Mouse (Mus musculus) forebrain, embryonic 16.5 days (tissue): ENCODE measurements around the gene Prl2c5. TPM values are rescaled to one million over a fixed set of nuclear protein-coding genes. Genes with fewer than 3 reads are reported as not detected.
"Not testable (repeated sequence)": the region's sequence is repeated elsewhere in the genome, so short reads cannot be mapped to it uniquely, and the experiment has no call there.

ENCODE experiments used
- ATAC-seq: fragments of 200-750 bp; cut with Nextera tagmentation; 2 replicates; pipeline ENCODE4 v1.8.0; 2017; ENCODE audit warnings: mild to moderate bottlenecking, moderate library complexity
- H3K27ac ChIP-seq: fragments of 300-500 bp; sonication (generic); 2 replicates; pipeline ENCODE4 v1.5.1; 2014; ENCODE audit warnings: low read length, control low read depth
- H3K27me3 ChIP-seq: fragments of 300-500 bp; sonication (generic); replicated peaks from 2 replicates; pipeline ENCODE4 v1.6.1; 2014; ENCODE audit warnings: low read length; ENCODE audit not compliant: control insufficient read depth, insufficient read depth
- H3K36me3 ChIP-seq: fragments of 300-500 bp; sonication (generic); 2 replicates; pipeline ENCODE4 v1.6.1; 2014; ENCODE audit not compliant: control insufficient read depth, insufficient read depth
- H3K4me1 ChIP-seq: fragments of 300-500 bp; sonication (generic); replicated peaks from 2 replicates; pipeline ENCODE4 v1.6.1; 2014; ENCODE audit warnings: low read length; ENCODE audit not compliant: control insufficient read depth, insufficient read depth
- H3K4me2 ChIP-seq: fragments of 300-500 bp; sonication (generic); 2 replicates; pipeline ENCODE4 v1.6.1; 2014; ENCODE audit warnings: mild to moderate bottlenecking, low read length, control low read depth
- H3K4me3 ChIP-seq: fragments of 300-500 bp; sonication (generic); replicated peaks from 2 replicates; pipeline ENCODE4 v1.5.1; 2014; ENCODE audit warnings: mild to moderate bottlenecking, low read length, control low read depth
- H3K9ac ChIP-seq: fragments of 300-500 bp; sonication (generic); replicated peaks from 2 replicates; pipeline ENCODE4 v1.6.1; 2014; ENCODE audit warnings: low read depth, low read length, control low read depth
- H3K9me3 ChIP-seq: fragments of 300-500 bp; sonication (generic); 2 replicates; pipeline ENCODE4 v1.6.1; 2016; ENCODE audit warnings: low read length; ENCODE audit not compliant: control insufficient read depth
- WGBS: fragments of 180-500 bp; shearing (Covaris S2); extraction: QIAGEN DNeasy Blood & Tissue Kit; methylation state at CpG from one replicate; pipeline ENCODE4 v1.1.7; 2014; 5-methylcytosine and 5-hydroxymethylcytosine counted together
- polyA plus RNA-seq: library from polyadenylated mRNA; unstranded; fragments of >200 nt; fragmentation: Nextera tagmentation; extraction: Ambion mirVana; gene quantifications from 2 replicates; pipeline ENCODE4 v1.2.1, GENCODE M21; 2015

Gene Prl2c5
- not detected in 2 replicates for polyA plus RNA-seq

GRCm38 (mm10) chr13:13182415-13182814, at the start of gene Prl2c5:
Prl2c5 (plus strand) TSS chr13:13182715.
- H3K4me2 ChIP-seq, H3K27me3 ChIP-seq, H3K4me3 ChIP-seq, H3K36me3 ChIP-seq, H3K9me3 ChIP-seq, H3K4me1 ChIP-seq, ATAC-seq, H3K9ac ChIP-seq, H3K27ac ChIP-seq: not testable (repeated sequence)
- WGBS, result 61% methylated on average over 2 of the region's 2 CpGs

- H3K4me2 ChIP-seq, H3K4me1 ChIP-seq, H3K4me3 ChIP-seq, H3K27ac ChIP-seq, H3K36me3 ChIP-seq, H3K9me3 ChIP-seq, ATAC-seq, H3K9ac ChIP-seq, H3K27me3 ChIP-seq: not testable (repeated sequence)
- WGBS, result 75% methylated on average over 4 of the region's 7 CpGs
Measured at GRCm38 (mm10) chr13:13162777-13163485, 19.6 kb upstream of the Prl2c5 start.

- 81% methylated on average over 2 of the region's 2 CpGs for WGBS
- H3K27me3 ChIP-seq, H3K4me3 ChIP-seq: not testable (repeated sequence)
Measured at GRCm38 (mm10) chr13:13168631-13169030, 13.9 kb upstream of the Prl2c5 start.

GRCm38 (mm10) chr13:13173616-13174136, 8.8 kb upstream of the Prl2c5 start:
- H3K9me3 ChIP-seq, H3K9ac ChIP-seq, H3K4me3 ChIP-seq, H3K27me3 ChIP-seq, H3K27ac ChIP-seq, H3K4me1 ChIP-seq, H3K36me3 ChIP-seq, H3K4me2 ChIP-seq, ATAC-seq: not testable (repeated sequence)
- WGBS, result 58% methylated on average over 1 of the region's 1 CpGs

More at GRCm38 (mm10) chr13:13168631-13169030, 13.9 kb upstream of the Prl2c5 start:
- not testable (repeated sequence) for H3K9me3 ChIP-seq, H3K4me2 ChIP-seq, H3K9ac ChIP-seq, H3K36me3 ChIP-seq, H3K4me1 ChIP-seq, H3K27ac ChIP-seq, ATAC-seq

DNA sequence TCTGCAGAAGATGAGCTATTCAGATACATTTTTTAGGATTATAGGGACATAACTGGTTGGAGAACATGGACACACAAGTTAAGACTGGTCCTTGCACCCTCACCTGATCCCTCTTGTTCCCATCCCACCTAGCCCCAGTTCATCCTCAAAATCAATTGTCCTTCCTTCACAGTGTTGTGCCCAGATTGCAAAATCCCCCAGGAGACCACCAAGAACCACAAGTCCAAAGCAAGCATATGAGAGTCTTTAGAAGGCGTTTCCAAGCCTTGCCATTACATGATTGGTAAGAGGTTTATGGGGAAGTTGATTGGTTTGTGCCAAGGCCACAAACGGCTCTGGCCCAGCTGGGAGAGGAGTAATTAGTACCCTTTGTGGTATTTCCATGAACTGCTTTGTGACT, 6.8 kb upstream of the Prl2c5 start:
- not testable (repeated sequence) for H3K9me3 ChIP-seq, H3K27me3 ChIP-seq, H3K4me1 ChIP-seq, ATAC-seq, H3K27ac ChIP-seq, H3K4me3 ChIP-seq, H3K4me2 ChIP-seq, H3K9ac ChIP-seq, H3K36me3 ChIP-seq
- 62% methylated on average over 2 of the region's 2 CpGs for WGBS

DNA sequence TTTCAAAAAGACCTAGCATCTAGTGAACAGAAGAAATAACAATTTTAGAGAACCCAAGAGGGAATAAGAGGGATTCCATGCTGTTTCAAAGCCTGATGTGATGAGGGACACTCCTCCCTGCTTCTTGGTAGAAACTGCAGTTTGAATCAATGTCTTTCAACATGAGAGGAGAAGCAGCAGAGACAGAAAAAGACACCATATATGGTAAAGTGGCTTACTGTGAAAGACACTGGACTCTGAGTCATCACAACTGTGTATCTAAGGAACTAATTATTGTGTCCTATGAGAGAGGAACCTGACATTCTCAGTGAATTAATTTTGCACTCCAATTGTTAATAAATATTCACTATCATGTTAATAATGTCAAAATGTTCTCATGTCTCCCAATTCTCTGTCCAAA, 28.7 kb downstream of the Prl2c5 start:
- H3K4me3 ChIP-seq, H3K27me3 ChIP-seq, H3K27ac ChIP-seq, H3K9me3 ChIP-seq, H3K36me3 ChIP-seq, H3K4me1 ChIP-seq, H3K4me2 ChIP-seq, H3K9ac ChIP-seq, ATAC-seq: not testable (repeated sequence)

GRCm38 (mm10) chr13:13216363-13216762, 33.8 kb downstream of the Prl2c5 start:
- H3K9ac ChIP-seq, H3K27me3 ChIP-seq, H3K9me3 ChIP-seq, H3K36me3 ChIP-seq, ATAC-seq, H3K4me2 ChIP-seq, H3K4me1 ChIP-seq, H3K27ac ChIP-seq, H3K4me3 ChIP-seq: not testable (repeated sequence)
- WGBS, result 88% methylated on average over 2 of the region's 2 CpGs

GRCm38 (mm10) chr13:13220231-13220630, 37.7 kb downstream of the Prl2c5 start:
- not testable (repeated sequence) for H3K4me2 ChIP-seq, H3K27me3 ChIP-seq, H3K9ac ChIP-seq, H3K36me3 ChIP-seq, H3K27ac ChIP-seq, H3K9me3 ChIP-seq, ATAC-seq, H3K4me3 ChIP-seq, H3K4me1 ChIP-seq
- 75% methylated on average over 5 of the region's 5 CpGs for WGBS

DNA sequence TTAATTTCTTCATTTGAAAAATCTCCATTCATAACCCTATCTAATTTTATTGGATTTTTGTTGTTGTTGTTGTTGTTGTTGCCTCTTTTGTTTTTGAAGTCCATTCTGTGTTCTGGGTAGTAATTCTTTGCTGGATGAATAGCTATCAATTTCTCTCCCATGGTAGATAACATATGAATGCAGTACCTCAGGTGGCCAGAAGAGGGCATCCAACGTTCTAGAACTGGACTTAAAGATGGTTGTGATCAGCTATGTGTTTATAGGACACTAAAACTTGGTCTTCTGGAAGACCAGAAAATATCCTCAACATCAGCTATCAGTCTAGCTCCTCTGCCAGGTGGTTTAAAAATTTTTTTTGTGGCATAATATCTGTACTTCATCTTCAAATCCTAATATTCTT, 54.9 kb downstream of the Prl2c5 start:
- ATAC-seq, H3K27ac ChIP-seq, H3K36me3 ChIP-seq, H3K9ac ChIP-seq, H3K27me3 ChIP-seq, H3K4me3 ChIP-seq, H3K4me2 ChIP-seq, H3K4me1 ChIP-seq, H3K9me3 ChIP-seq: not testable (repeated sequence)
- 0% methylated on average over 1 of the region's 1 CpGs for WGBS
